Mouse (Mus musculus) retina, embryonic 14.5 days (tissue): ENCODE measurements around the gene Afmid.

ENCODE experiments used
- DNase-seq: peaks from one replicate; pipeline ENCODE4 v3.0.0-alpha.2; 2015; ENCODE audit warnings: low spot score

The Afmid gene

GRCm38 (mm10) chr11:117879676-117880075, 54.0 kb downstream of the Afmid start:
- no peak for DNase-seq

GRCm38 (mm10) chr11:117880336-117880976, 54.7 kb downstream of the Afmid start:
- no peak for DNase-seq

- DNase-seq = no peak
These were observed 55.2 kb downstream of the Afmid start for GRCm38 (mm10) chr11:117880977-117881358.

- DNase-seq = peak; percentile 11
These were observed 56.1 kb downstream of the Afmid start for GRCm38 (mm10) chr11:117881787-117882186.

- DNase-seq = no peak
These were observed 56.5 kb downstream of the Afmid start for GRCm38 (mm10) chr11:117882208-117882607.

- no peak for DNase-seq
These were observed 60.3 kb downstream of the Afmid start for GRCm38 (mm10) chr11:117886000-117886399.

- DNase-seq = peak; percentile 21
These were observed 62.6 kb downstream of the Afmid start for GRCm38 (mm10) chr11:117888168-117888852.

- peak; percentile 64 for DNase-seq
These were observed 63.4 kb downstream of the Afmid start for GRCm38 (mm10) chr11:117888853-117889822.
